Mouse (Mus musculus): ENCODE measurements around the gene Gm3012.
"Not testable (repeated sequence)": the region's sequence is repeated elsewhere in the genome, so short reads cannot be mapped to it uniquely, and the experiment has no call there.

Gm3012 gene

GRCm38 (mm10) chr14:3634212-3634611, at the start of gene Gm3012:
Gene Gm3012 (plus strand): TSS chr14:3634512.
- not testable (repeated sequence) for DNase-seq (ENCODE audit: extremely low spot score, low spot score)

GRCm38 (mm10) chr14:3651730-3652129, 17.4 kb downstream of the Gm3012 start, which contains the start of gene Gm3020:
Gene Gm3020 (plus strand): TSS chr14:3652030.
- not testable (repeated sequence) for DNase-seq (ENCODE audit: extremely low spot score, low spot score)

GRCm38 (mm10) chr14:3688483-3688882, 54.2 kb downstream of the Gm3012 start, which contains the start of gene Gm3043:
Gene Gm3043 (plus strand): TSS chr14:3688783.
- DNase-seq (ENCODE audit: extremely low spot score, low spot score): not testable (repeated sequence)

Data from neural tube, embryonic 10.5 days (tissue).